Mouse (Mus musculus) lung, postnatal 0 days (tissue): ENCODE measurements around the gene Sorbs1. TPM values are rescaled to one million over a fixed set of nuclear protein-coding genes. Genes with fewer than 3 reads are reported as not detected.

Experiments
- ATAC-seq: fragments of 200-750 bp; cut with Nextera tagmentation; 2 replicates; pipeline ENCODE4 v1.8.0; 2017; ENCODE audit warnings: moderate library complexity
- DNase-seq: peaks from one replicate; pipeline ENCODE4 v3.0.0-alpha.2; 2016; ENCODE audit warnings: low spot score
- H3K27ac ChIP-seq: fragments of 300-500 bp; sonication (generic); 2 replicates; pipeline ENCODE4 v1.5.1; 2014; ENCODE audit warnings: antibody characterized with exemption, mild to moderate bottlenecking, low read length, mixed read lengths
- H3K27me3 ChIP-seq: fragments of 300-500 bp; sonication (generic); replicated peaks from 2 replicates; pipeline ENCODE4 v1.6.1; 2014; ENCODE audit warnings: low read length, mixed read lengths; ENCODE audit not compliant: insufficient read depth
- H3K36me3 ChIP-seq: fragments of 300-500 bp; sonication (generic); 2 replicates; pipeline ENCODE4 v1.6.1; 2014; ENCODE audit warnings: low read length, mixed read lengths; ENCODE audit not compliant: insufficient read depth
- H3K4me1 ChIP-seq: fragments of 300-500 bp; sonication (generic); 2 replicates; pipeline ENCODE4 v1.6.1; 2014; ENCODE audit warnings: antibody characterized with exemption, low read depth, low read length, mixed read lengths; ENCODE audit not compliant: insufficient read depth
- H3K4me2 ChIP-seq: fragments of 300-500 bp; sonication (generic); replicated peaks from 2 replicates; pipeline ENCODE4 v1.6.1; 2014; ENCODE audit warnings: low read depth, mild to moderate bottlenecking, low read length, moderate library complexity, mixed read lengths
- H3K4me3 ChIP-seq: fragments of 300-500 bp; sonication (generic); 2 replicates; pipeline ENCODE4 v1.5.1; 2014; ENCODE audit warnings: low read depth, low read length
- H3K9ac ChIP-seq: fragments of 300-500 bp; sonication (generic); replicated peaks from 2 replicates; pipeline ENCODE4 v1.6.1; 2014; ENCODE audit warnings: low read depth, mild to moderate bottlenecking
- H3K9me3 ChIP-seq: fragments of 300-500 bp; sonication (generic); 2 replicates; pipeline ENCODE4 v1.6.1; 2016; ENCODE audit warnings: low read length, mixed read lengths
- CTCF ChIP-seq: IDR thresholded peaks from 2 replicates; pipeline ENCODE4 v1.5.1; 2016; ENCODE audit warnings: antibody characterized with exemption, mild to moderate bottlenecking
- EP300 ChIP-seq: IDR thresholded peaks from 2 replicates; pipeline ENCODE4 v1.6.1; 2016; ENCODE audit warnings: antibody characterized with exemption, mild to moderate bottlenecking, control low read depth
- WGBS: fragments of 180-500 bp; shearing (Covaris S2); extraction: QIAGEN DNeasy Blood & Tissue Kit; methylation state at CpG from one replicate; pipeline ENCODE4 v1.1.7; 2014; 5-methylcytosine and 5-hydroxymethylcytosine counted together
- polyA plus RNA-seq: library from polyadenylated mRNA; unstranded; fragments of >200 nt; fragmentation: Nextera tagmentation; extraction: Ambion mirVana; gene quantifications from 2 replicates; pipeline ENCODE4 v1.2.1, GENCODE M21; 2015

The Sorbs1 gene
- polyA plus RNA-seq, 1 experiment from 2014 or later, result 36.4 TPM

- H3K27me3 ChIP-seq, result no peaks in the 10 kb centered on the region
- no peak overlapping the region for H3K27ac ChIP-seq
- no peak overlapping the region for H3K9ac ChIP-seq
- TF ChIP-seq EP300, result no peak
- no peak for TF ChIP-seq CTCF
- peaks cover 6% of the 10 kb centered on the region; the same call in 1 of the 2 replicates for H3K4me1 ChIP-seq
- H3K4me2 ChIP-seq, result no peak overlapping the region
- H3K9me3 ChIP-seq, result no peaks in the 10 kb centered on the region
- H3K4me3 ChIP-seq, result no peak overlapping the region
- DNase-seq, result no peak
- 71% methylated on average over 9 of the region's 9 CpGs for WGBS
- H3K36me3 ChIP-seq, result no peaks in the 10 kb centered on the region
- ATAC-seq, result no peak
Observed at GRCm38 (mm10) chr19:40467810-40468209, 45.8 kb downstream of the Sorbs1 start.

GRCm38 (mm10) chr19:40465339-40465738 is 48.2 kb downstream of the Sorbs1 start:
- TF ChIP-seq CTCF (no peak), EP300 (no peak)
- Histone ChIP-seq H3K4me3 (no peak overlapping the region), H3K36me3 (no peaks in the 10 kb centered on the region), H3K27ac (no peak overlapping the region), H3K4me2 (no peak overlapping the region), H3K27me3 (no peaks in the 10 kb centered on the region), H3K9ac (no peak overlapping the region), H3K4me1 (no peaks in the 10 kb centered on the region), H3K9me3 (no peaks in the 10 kb centered on the region)
- DNase-seq (no peak), ATAC-seq (no peak)
- WGBS, result 72% methylated on average over 3 of the region's 3 CpGs

DNA sequence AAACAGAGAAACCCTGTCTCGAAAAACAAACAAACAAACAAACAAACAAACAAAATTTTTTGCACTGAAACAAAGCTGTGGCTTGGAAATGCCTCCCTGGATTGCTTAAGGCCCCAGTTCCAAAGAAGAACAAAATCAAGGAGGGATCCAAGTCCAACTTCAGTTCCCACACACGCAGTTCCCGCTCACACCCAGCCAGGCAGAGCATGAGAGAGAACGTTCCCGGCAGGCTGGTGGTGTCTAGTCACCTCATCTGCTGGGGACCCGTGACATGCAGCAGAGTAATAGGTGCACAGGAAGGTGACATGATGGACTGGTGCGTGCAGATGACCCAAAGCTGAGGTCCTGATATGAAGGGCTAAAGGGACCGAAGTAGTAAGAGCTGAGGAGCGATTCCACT is 49.2 kb downstream of the Sorbs1 start:
- TF ChIP-seq CTCF (no peak), EP300 (no peak)
- no peak for ATAC-seq
- Histone ChIP-seq H3K4me2 (no peak overlapping the region), H3K9me3 (no peaks in the 10 kb centered on the region), H3K27ac (no peak overlapping the region), H3K36me3 (no peaks in the 10 kb centered on the region), H3K4me3 (no peak overlapping the region), H3K27me3 (no peaks in the 10 kb centered on the region), H3K9ac (no peak overlapping the region), H3K4me1 (peaks cover 2% of the 10 kb centered on the region; the same call in 1 of the 2 replicates)
- WGBS, result 83% methylated on average over 9 of the region's 9 CpGs
- DNase-seq, result no peak

- H3K9ac ChIP-seq, result no peak overlapping the region
- ATAC-seq (no peak), DNase-seq (no peak)
- TF ChIP-seq EP300 (no peak), CTCF (no peak)
- H3K27ac ChIP-seq, result no peak overlapping the region
- no peaks in the 10 kb centered on the region for H3K27me3 ChIP-seq
- H3K9me3 ChIP-seq, result no peaks in the 10 kb centered on the region
- peaks cover 4% of the 10 kb centered on the region; the same call in 1 of the 2 replicates for H3K4me1 ChIP-seq
- no peak overlapping the region for H3K4me2 ChIP-seq
- H3K36me3 ChIP-seq, result no peaks in the 10 kb centered on the region
- 44% methylated on average over 6 of the region's 6 CpGs for WGBS
- H3K4me3 ChIP-seq, result no peak overlapping the region
Observed at GRCm38 (mm10) chr19:40462892-40463291, 50.7 kb downstream of the Sorbs1 start.

GRCm38 (mm10) chr19:40462481-40462880 is 51.1 kb downstream of the Sorbs1 start:
- no peak for TF ChIP-seq EP300
- ATAC-seq (no peak), DNase-seq (no peak)
- Histone ChIP-seq H3K9me3 (no peaks in the 10 kb centered on the region), H3K9ac (no peak overlapping the region), H3K36me3 (no peaks in the 10 kb centered on the region), H3K4me2 (no peak overlapping the region), H3K27me3 (no peaks in the 10 kb centered on the region), H3K4me3 (no peak overlapping the region), H3K27ac (no peak overlapping the region), H3K4me1 (peaks cover 4% of the 10 kb centered on the region; the same call in 1 of the 2 replicates)
- WGBS, result 65% methylated on average over 2 of the region's 2 CpGs

DNA sequence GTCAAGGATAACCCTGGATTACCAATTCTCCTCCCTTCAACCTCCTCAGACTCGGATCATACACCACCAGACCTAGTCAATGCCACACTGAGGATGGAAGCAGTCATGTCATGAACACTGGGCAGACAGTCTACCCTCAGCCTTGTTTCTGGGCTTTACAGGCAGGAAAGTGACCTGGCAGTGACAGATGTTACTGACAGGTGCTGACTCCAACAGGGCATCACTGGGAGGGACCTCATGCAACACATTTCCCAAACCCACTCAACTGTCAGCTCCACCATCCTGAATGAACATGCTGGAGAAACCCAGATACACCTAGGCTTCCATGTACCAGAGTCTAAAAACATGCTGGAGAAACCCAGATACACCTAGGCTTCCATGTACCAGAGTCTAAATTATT is 51.9 kb downstream of the Sorbs1 start:
- TF ChIP-seq CTCF (no peak), EP300 (no peak)
- peaks cover 4% of the 10 kb centered on the region; the same call in 1 of the 2 replicates for H3K4me1 ChIP-seq
- no peaks in the 10 kb centered on the region for H3K27me3 ChIP-seq
- 74% methylated on average over 1 of the region's 1 CpGs for WGBS
- no peaks in the 10 kb centered on the region for H3K36me3 ChIP-seq
- no peak overlapping the region for H3K27ac ChIP-seq
- no peaks in the 10 kb centered on the region for H3K9me3 ChIP-seq
- H3K4me2 ChIP-seq, result no peak overlapping the region
- no peak overlapping the region for H3K9ac ChIP-seq
- ATAC-seq (no peak), DNase-seq (no peak)
- no peak overlapping the region for H3K4me3 ChIP-seq
